Mouse (Mus musculus): ENCODE measurements around the gene 9330182L06Rik.

- TF ChIP-seq CTCF (IDR thresholded peaks at IDR 0.05; ENCODE audit: low read depth, low read length) (no peak), EP300 (IDR thresholded peaks at IDR 0.05; ENCODE audit: insufficient read depth, low read depth, low read length) (no peak), POLR2A (IDR thresholded peaks at IDR 0.05; ENCODE audit: insufficient read depth, low read length) (no peak)
Observed at GRCm38 (mm10) chr5:9269666-9270065, 3.7 kb downstream of the 9330182L06Rik start.
